Mouse (Mus musculus): ENCODE data around the gene Rasd1.

DNA sequence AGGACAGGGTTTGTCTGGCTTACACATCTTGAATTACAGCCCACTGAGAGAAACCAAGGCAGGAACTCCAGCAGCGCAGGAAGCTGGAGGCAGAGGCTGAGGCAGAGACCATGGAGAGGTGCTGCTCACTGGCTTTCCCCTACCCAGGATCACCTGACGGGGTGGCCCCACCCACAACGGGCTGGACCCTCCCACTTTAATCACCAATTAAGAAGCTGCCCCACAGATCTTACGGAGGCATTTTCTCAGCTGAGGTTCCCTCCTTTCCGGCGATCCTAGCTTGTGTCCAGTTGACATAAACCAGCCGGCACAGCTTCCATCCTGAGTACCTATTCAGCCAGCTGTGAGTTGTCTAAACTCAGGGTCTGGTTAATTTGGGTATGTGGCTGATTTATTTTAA, 43.5 kb downstream of the Rasd1 start:
- TF ChIP-seq CTCF (IDR thresholded peaks at IDR 0.05; ENCODE audit: low read depth), result no peak
- no peak for TF ChIP-seq EP300 (optimal IDR thresholded peaks at IDR 0.05)

Measured in stomach, postnatal 0 days (tissue).